8 mouse cellular contexts compared by ENCODE assay signal in genomic region chr7:29248261-29248841, GRCm38 (mm10). TPM values are rescaled to one million over a fixed set of nuclear protein-coding genes. Genes with fewer than 3 reads are reported as not detected.
DNase-seq lines count a peak whose midpoint lies in the region; ATAC-seq lines count a peak whose summit lies in the region.

TSS of gene 2200002D01Rik (minus strand) at chr7:29248466.

- H3K4me3 ChIP-seq in embryonic facial prominence, embryonic 10.5 days: peak within 1 kb of the TSS; percentile 49

- peak within 1 kb of the TSS; percentile 60 for H3K27ac ChIP-seq in embryonic facial prominence, embryonic 10.5 days (replicated peaks)

- 5% methylated on average over 20 of the region's 20 CpGs for WGBS in embryonic facial prominence, embryonic 10.5 days
- 21% methylated on average over 20 of the region's 20 CpGs for WGBS in large intestine, adult 2 months

- H3K9me3 ChIP-seq in embryonic facial prominence, embryonic 10.5 days: no peaks in the 10 kb centered on the region

- ATAC-seq in megakaryocyte-erythroid progenitor cell, adult 5-6 weeks (replicated peaks; ENCODE audit: low FRiP score, low TSS enrichment, poor library complexity, severe bottlenecking): peak; percentile 31

- H3K4me1 ChIP-seq in embryonic facial prominence, embryonic 10.5 days: peaks cover 35% of the 10 kb centered on the region

- H3K27me3 ChIP-seq in embryonic facial prominence, embryonic 10.5 days (replicated peaks; ENCODE audit: low read depth, poor library complexity, severe bottlenecking): peaks cover 25% of the 10 kb centered on the region

- DNase-seq in NIH3T3 (ENCODE audit: low read depth): peak; percentile 56
- DNase-seq in embryonic facial prominence, embryonic 10.5 days (ENCODE audit: low spot score): peak; percentile 48
- peak; percentile 34 for DNase-seq in heart, postnatal 25 days (ENCODE audit: low spot score)
- DNase-seq in large intestine, adult 2 months (ENCODE audit: low read depth, low spot score): peak; percentile 92
- peak; percentile 48 for DNase-seq in thymus, postnatal 25 days
- DNase-seq in frontal cortex, postnatal 25 days (ENCODE audit: low spot score in 2 of 2): no peak
- no peak for DNase-seq in frontal cortex, postnatal 14 days (ENCODE audit: low spot score in 2 of 2)

- peaks cover 35% of the 10 kb centered on the region for H3K36me3 ChIP-seq in embryonic facial prominence, embryonic 10.5 days (replicated peaks)

- intact Hi-C loops in heart, postnatal 25 days (cut with DNase I): loop anchor here (5.0 kb wide), 2 partner anchors 34 to 121 kb away; partner anchors contain the start of genes Ryr1 and Spint2

RNA-seq across cellular contexts. Expression of gene 2200002D01Rik, which starts in this region (rescaled TPM):
- 4.4 and 4.6 TPM in 2 replicates for polyA plus RNA-seq in embryonic facial prominence, embryonic 10.5 days (2016; fragmentation: Nextera tagmentation; extraction: Ambion mirVana)
- 1 to 10 TPM in 1 of 2 experiments, under 1 TPM in 1; 0.73 to 3.7 TPM for total RNA-seq in heart, postnatal 25 days (2021)
- 527 and 553 TPM in 2 replicates for polyA plus RNA-seq in large intestine, adult 2 months (2012; rRNA removed)
- 0.74 and 0.98 TPM in 2 replicates for total RNA-seq in megakaryocyte-erythroid progenitor cell, adult 5-6 weeks (2014; fragmentation: Nextera tagmentation)
- total RNA-seq in megakaryocyte-erythroid progenitor cell, adult 5-6 weeks (2017): 5.6 TPM in 1 of 2 replicates, not detected in the other

Comparison
In these comparisons a context has a peak if more than half of its experiments do, and no peak if none do; other contexts are left out.
1. RNA of gene 2200002D01Rik (polyA plus RNA-seq): 527 to 553 TPM in large intestine, adult 2 months; 4.4 to 4.6 TPM in embryonic facial prominence, embryonic 10.5 days; every median in the first group is over 10 times any median in the second.
2. DNase-seq: peak in NIH3T3 (single experiment), embryonic facial prominence, embryonic 10.5 days (single experiment), heart, postnatal 25 days (single experiment), large intestine, adult 2 months (single experiment) and thymus, postnatal 25 days (single experiment); none in frontal cortex, postnatal 25 days (0 of 2) and frontal cortex, postnatal 14 days (0 of 2).